Mouse (Mus musculus) G1E (cell line): ENCODE measurements around the gene Cdc34.

ENCODE experiments used
- CTCF ChIP-seq: IDR thresholded peaks from 2 replicates; pipeline ENCODE4 v1.5.1; 2012; ENCODE audit warnings: low read depth, low read length, inconsistent platforms, mixed read lengths
- GATA1 ChIP-seq: IDR thresholded peaks from 2 replicates; pipeline ENCODE4 v1.6.1; 2012; ENCODE audit warnings: borderline replicate concordance, low read length, inconsistent platforms, mixed read lengths
- POLR2AphosphoS5 ChIP-seq: IDR thresholded peaks from 2 replicates; pipeline ENCODE4 v1.6.1; 2012; ENCODE audit warnings: low read depth, low read length, inconsistent platforms; ENCODE audit not compliant: insufficient replicate concordance
- TAL1 ChIP-seq: conservative IDR thresholded peaks from 2 replicates; pipeline ENCODE4 v1.6.1; 2012; ENCODE audit warnings: low read depth, low read length, inconsistent platforms, mixed read lengths

DNA sequence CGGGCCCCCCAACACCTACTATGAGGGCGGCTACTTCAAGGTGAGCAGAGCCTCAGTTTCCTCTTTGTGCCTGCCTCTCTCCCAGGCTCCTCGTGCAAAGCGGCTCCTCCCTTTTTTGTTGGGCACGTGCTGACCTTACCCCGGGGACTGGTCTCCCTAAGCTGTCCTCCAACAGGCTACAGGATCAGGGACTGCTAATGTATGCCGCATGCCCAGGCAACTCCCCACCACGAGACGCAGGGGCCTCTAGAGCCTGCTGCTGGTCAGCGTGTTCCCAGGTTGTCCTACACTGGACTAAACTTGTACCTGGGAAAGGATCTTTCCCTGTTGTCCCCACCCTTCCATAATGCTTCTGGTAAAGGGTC, 538 bp downstream of the Cdc34 start:
- TF ChIP-seq CTCF: no peak
- TF ChIP-seq POLR2AphosphoS5: no peak
- TF ChIP-seq TAL1: no peak
- no peak for TF ChIP-seq GATA1
